11 mouse cellular contexts compared by ENCODE assay signal in the genomic region with DNA sequence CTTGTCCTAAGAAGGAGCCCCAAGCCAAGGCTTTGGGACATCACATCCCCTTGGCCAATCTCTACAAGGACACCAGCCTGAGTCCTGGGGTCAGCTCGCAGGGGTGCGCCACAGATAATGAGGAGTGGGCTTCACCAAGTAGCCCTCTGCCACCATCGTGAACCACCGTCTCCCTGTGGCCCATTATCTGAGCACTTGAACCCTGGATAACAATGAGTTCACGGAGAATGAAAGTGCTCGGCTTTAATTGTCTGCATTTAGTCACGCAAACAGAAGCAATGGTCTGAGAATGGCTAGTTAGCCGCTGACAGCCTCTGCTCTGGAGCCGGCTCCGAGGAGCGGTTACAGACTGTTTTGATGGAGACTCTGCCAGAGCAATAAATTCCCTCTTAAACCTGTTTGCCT.
DNase-seq lines count a peak whose midpoint lies in the region; ATAC-seq and TF ChIP-seq lines count a peak whose summit lies in the region.
"Had no signal": no experiment of that assay in that cellular context is flagged by ENCODE, and none has a peak within 500 bp of the region (broad histone marks: within the 10 kb centered on the region; RNA-seq: fewer than 3 reads in every experiment).

No protein-coding gene starts in this region.

- H3K9me3 ChIP-seq in heart, embryonic 11.5 days (replicated peaks; ENCODE audit: control insufficient read depth, low read length) = no peaks in the 10 kb centered on the region
- H3K9me3 ChIP-seq in embryonic facial prominence, embryonic 14.5 days (ENCODE audit: control insufficient read depth, low read length) = no peaks in the 10 kb centered on the region
- H3K9me3 ChIP-seq in hindbrain, postnatal 0 days (ENCODE audit: low read length) = no peaks in the 10 kb centered on the region
- H3K9me3 ChIP-seq in neural tube, embryonic 13.5 days = no peaks in the 10 kb centered on the region
- H3K9me3 ChIP-seq: stomach, embryonic 15.5 days had no signal

- H3K4me3 ChIP-seq in heart, embryonic 11.5 days (ENCODE audit: low read depth, low read length) = no peak overlapping the region
- no peak overlapping the region for H3K4me3 ChIP-seq in embryonic facial prominence, embryonic 14.5 days (ENCODE audit: low read depth, low read length)
- H3K4me3 ChIP-seq in hindbrain, postnatal 0 days (ENCODE audit: low read length) = no peak overlapping the region
- H3K4me3 ChIP-seq in neural tube, embryonic 13.5 days = 0 out of 2 replicates have a peak overlapping the region, but pooled peaks have one; percentile 5
- H3K4me3 ChIP-seq: stomach, embryonic 15.5 days had no signal

- 47% methylated on average over 11 of the region's 11 CpGs for WGBS in heart, embryonic 11.5 days (ENCODE audit: insufficient replicate concordance)
- WGBS in embryonic facial prominence, embryonic 14.5 days = 41% methylated on average over 11 of the region's 11 CpGs
- WGBS in hindbrain, postnatal 0 days = 15% methylated on average over 11 of the region's 11 CpGs
- 14% methylated on average over 11 of the region's 11 CpGs for WGBS in neural tube, embryonic 13.5 days

- TF ChIP-seq CTCF in hindbrain, postnatal 0 days (IDR thresholded peaks at IDR 0.05; ENCODE audit: low read depth) = no peak

- ATAC-seq in heart, embryonic 11.5 days (replicated peaks; ENCODE audit: insufficient number of reproducible peaks, low FRiP score, low TSS enrichment) = no peak
- ATAC-seq in embryonic facial prominence, embryonic 14.5 days (ENCODE audit: low read depth) = peak; percentile 59; the same call in 1 of the 2 replicates
- ATAC-seq in hindbrain, postnatal 0 days = peak; percentile 55; the same call in 1 of the 2 replicates
- ATAC-seq in neural tube, embryonic 13.5 days (ENCODE audit: low read depth) = peak; percentile 40; the same call in 1 of the 2 replicates
- no peak for ATAC-seq in megakaryocyte progenitor cell, adult 5-6 weeks (replicated peaks; ENCODE audit: poor library complexity)

- intact Hi-C loops in heart, postnatal 25 days (cut with DNase I) = no loop called here
- intact Hi-C loops in gastrocnemius, postnatal 36 days (cut with DNase I) = no loop called here

- no peaks in the 10 kb centered on the region for H3K4me1 ChIP-seq in heart, embryonic 11.5 days (ENCODE audit: control insufficient read depth, insufficient read depth, low read length)
- no peaks in the 10 kb centered on the region; the same call in 1 of the 2 replicates for H3K4me1 ChIP-seq in embryonic facial prominence, embryonic 14.5 days (ENCODE audit: control insufficient read depth, insufficient read depth, low read length)
- H3K4me1 ChIP-seq in hindbrain, postnatal 0 days (ENCODE audit: insufficient read depth, low read length) = peaks cover 11% of the 10 kb centered on the region
- H3K4me1 ChIP-seq in neural tube, embryonic 13.5 days (replicated peaks) = peaks cover 42% of the 10 kb centered on the region

- H3K9ac ChIP-seq in heart, embryonic 11.5 days (ENCODE audit: low read depth, low read length) = no peak overlapping the region
- H3K9ac ChIP-seq in embryonic facial prominence, embryonic 14.5 days (ENCODE audit: low read depth, low read length) = no peak overlapping the region
- H3K9ac ChIP-seq in hindbrain, postnatal 0 days (replicated peaks; ENCODE audit: low read length) = 0 out of 2 replicates have a peak overlapping the region, but pooled peaks have one; percentile 15
- peak overlapping the region; percentile 53 for H3K9ac ChIP-seq in neural tube, embryonic 13.5 days
- H3K9ac ChIP-seq: stomach, embryonic 15.5 days had no signal

- H3K27me3 ChIP-seq in heart, embryonic 11.5 days (ENCODE audit: control insufficient read depth, insufficient read depth, low read length) = no peaks in the 10 kb centered on the region
- no peaks in the 10 kb centered on the region for H3K27me3 ChIP-seq in embryonic facial prominence, embryonic 14.5 days (replicated peaks; ENCODE audit: control insufficient read depth, insufficient read depth, low read length)
- H3K27me3 ChIP-seq in hindbrain, postnatal 0 days (ENCODE audit: insufficient read depth, low read length) = no peaks in the 10 kb centered on the region
- no peaks in the 10 kb centered on the region for H3K27me3 ChIP-seq in neural tube, embryonic 13.5 days
- H3K27me3 ChIP-seq: stomach, embryonic 15.5 days had no signal

- H3K36me3 ChIP-seq in heart, embryonic 11.5 days (ENCODE audit: control insufficient read depth, insufficient read depth, low read length) = no peaks in the 10 kb centered on the region
- no peaks in the 10 kb centered on the region for H3K36me3 ChIP-seq in embryonic facial prominence, embryonic 14.5 days (ENCODE audit: control insufficient read depth, insufficient read depth, low read length)
- no peaks in the 10 kb centered on the region for H3K36me3 ChIP-seq in hindbrain, postnatal 0 days (ENCODE audit: insufficient read depth, low read length)
- no peaks in the 10 kb centered on the region for H3K36me3 ChIP-seq in neural tube, embryonic 13.5 days
- H3K36me3 ChIP-seq: stomach, embryonic 15.5 days had no signal

- DNase-seq in heart, postnatal 25 days (ENCODE audit: low spot score) = no peak
- peak; percentile 65 for DNase-seq in embryonic facial prominence, embryonic 14.5 days (ENCODE audit: low spot score)
- DNase-seq in hindbrain, postnatal 0 days (ENCODE audit: low spot score) = peak; percentile 63
- DNase-seq in gastrocnemius, postnatal 36 days = no peak
- no peak for DNase-seq in testis, postnatal 14 days (ENCODE audit: low spot score)
- DNase-seq: kidney, postnatal 25 days had no signal

- H3K4me2 ChIP-seq in heart, embryonic 11.5 days = peak overlapping the region; percentile 14; the same call in 1 of the 2 replicates
- H3K4me2 ChIP-seq in embryonic facial prominence, embryonic 14.5 days (ENCODE audit: low read depth, low read length) = peak overlapping the region; percentile 19; the same call in 1 of the 2 replicates
- peak overlapping the region; percentile 47 for H3K4me2 ChIP-seq in hindbrain, postnatal 0 days (ENCODE audit: low read depth, low read length)
- peak overlapping the region; percentile 43 for H3K4me2 ChIP-seq in neural tube, embryonic 13.5 days
- H3K4me2 ChIP-seq: stomach, embryonic 15.5 days had no signal

- no peak overlapping the region for H3K27ac ChIP-seq in heart, embryonic 11.5 days (ENCODE audit: low read depth, low read length)
- no peak overlapping the region for H3K27ac ChIP-seq in embryonic facial prominence, embryonic 14.5 days (replicated peaks; ENCODE audit: low read depth, low read length)
- H3K27ac ChIP-seq in hindbrain, postnatal 0 days = peak overlapping the region; percentile 69
- peak overlapping the region; percentile 67 for H3K27ac ChIP-seq in neural tube, embryonic 13.5 days (replicated peaks)
- H3K27ac ChIP-seq: macrophage; stomach, embryonic 15.5 days had no signal

Comparison
In these comparisons a context has a peak if more than half of its experiments do, and no peak if none do; other contexts are left out.
1. ATAC-seq: peak in embryonic facial prominence, embryonic 14.5 days (single experiment), hindbrain, postnatal 0 days (single experiment) and neural tube, embryonic 13.5 days (single experiment); none in heart, embryonic 11.5 days (single experiment) and megakaryocyte progenitor cell, adult 5-6 weeks (single experiment).
2. H3K27ac ChIP-seq: peak in hindbrain, postnatal 0 days (single experiment) and neural tube, embryonic 13.5 days (single experiment); none in heart, embryonic 11.5 days (single experiment) and embryonic facial prominence, embryonic 14.5 days (single experiment).
3. H3K9ac ChIP-seq: peak in hindbrain, postnatal 0 days (single experiment) and neural tube, embryonic 13.5 days (single experiment); none in heart, embryonic 11.5 days (single experiment) and embryonic facial prominence, embryonic 14.5 days (single experiment).
4. DNase-seq: peak in embryonic facial prominence, embryonic 14.5 days (single experiment) and hindbrain, postnatal 0 days (single experiment); none in heart, postnatal 25 days (single experiment), gastrocnemius, postnatal 36 days (0 of 2) and testis, postnatal 14 days (single experiment).
5. Peak in every context shown above with its lines, with median percentiles within 50 percentile points of each other: H3K4me2 ChIP-seq.